ENCODE assay signal across 23 mouse cellular contexts in genomic region chr9:9188167-9188566, GRCm38 (mm10). TPM values are rescaled to one million over a fixed set of nuclear protein-coding genes. Genes with fewer than 3 reads are reported as not detected.
DNase-seq lines count a peak whose midpoint lies in the region; ATAC-seq and TF ChIP-seq lines count a peak whose summit lies in the region.
"Had no signal": no experiment of that assay in that cellular context is flagged by ENCODE, and none has a peak within 500 bp of the region (broad histone marks: within the 10 kb centered on the region; RNA-seq: fewer than 3 reads in every experiment).

No protein-coding gene starts in this region.

- no peaks in the 10 kb centered on the region for H3K36me3 ChIP-seq in heart, embryonic 11.5 days (ENCODE audit: control insufficient read depth, insufficient read depth, low read length)
- H3K36me3 ChIP-seq: embryonic facial prominence, embryonic 13.5 days; forebrain, embryonic 12.5 days; heart, embryonic 10.5 days; heart, embryonic 15.5 days had no signal

- peak; percentile 80 for DNase-seq in heart, adult 11 months
- peak; percentile 35 for DNase-seq in ovary, adult 18-20 months (ENCODE audit: low spot score)
- no peak for DNase-seq in ovary, postnatal 14 days (ENCODE audit: low spot score)
- DNase-seq in NIH3T3 (ENCODE audit: low read depth), result peak; percentile 10
- no peak for DNase-seq in adrenal gland, postnatal 25 days
- no peak for DNase-seq in retina, embryonic 14.5 days (ENCODE audit: low spot score)
- DNase-seq: adrenal gland, postnatal 10 days; cerebellum, adult 11-12 months; cerebellum, adult 9-10 months; cerebellum, postnatal 25 days; gastrocnemius, postnatal 14 days; heart, adult 18-20 months; heart, postnatal 14 days had no signal

- WGBS in heart, embryonic 11.5 days (ENCODE audit: insufficient replicate concordance), result 85% methylated on average over 3 of the region's 3 CpGs

- no peak overlapping the region for H3K9ac ChIP-seq in heart, embryonic 11.5 days (ENCODE audit: low read depth, low read length)
- H3K9ac ChIP-seq: embryonic facial prominence, embryonic 13.5 days; forebrain, embryonic 12.5 days; heart, embryonic 15.5 days; hindbrain, embryonic 14.5 days had no signal

- no peak overlapping the region for H3K4me2 ChIP-seq in heart, embryonic 11.5 days
- H3K4me2 ChIP-seq: embryonic facial prominence, embryonic 13.5 days; forebrain, embryonic 12.5 days; heart, embryonic 15.5 days; hindbrain, embryonic 14.5 days had no signal

- H3K9me3 ChIP-seq in heart, embryonic 11.5 days (replicated peaks; ENCODE audit: control insufficient read depth, low read length), result no peaks in the 10 kb centered on the region
- H3K9me3 ChIP-seq: embryonic facial prominence, embryonic 13.5 days; forebrain, embryonic 12.5 days; heart, embryonic 10.5 days; heart, embryonic 15.5 days had no signal

- no peak for TF ChIP-seq POLR2A in embryonic fibroblast, embryonic 13.5 days (IDR thresholded peaks at IDR 0.05; ENCODE audit: low read depth, low read length)

- H3K4me3 ChIP-seq in heart, embryonic 11.5 days (ENCODE audit: low read depth, low read length), result no peak overlapping the region
- no peak overlapping the region for H3K4me3 ChIP-seq in embryonic fibroblast, embryonic 13.5 days (ENCODE audit: insufficient read depth, low read length)
- H3K4me3 ChIP-seq: embryonic facial prominence, embryonic 13.5 days; erythroblast, embryonic 14.5 days; forebrain, embryonic 12.5 days; heart, embryonic 10.5 days; heart, embryonic 15.5 days had no signal

- TF ChIP-seq CTCF in embryonic fibroblast, embryonic 13.5 days (IDR thresholded peaks at IDR 0.05; ENCODE audit: borderline replicate concordance, insufficient read depth, low read length), result no peak

- ATAC-seq in heart, embryonic 11.5 days (replicated peaks; ENCODE audit: insufficient number of reproducible peaks, low FRiP score, low TSS enrichment), result no peak
- ATAC-seq: forebrain, embryonic 16.5 days had no signal

- H3K4me1 ChIP-seq in heart, embryonic 11.5 days (ENCODE audit: control insufficient read depth, insufficient read depth, low read length), result no peaks in the 10 kb centered on the region
- H3K4me1 ChIP-seq in embryonic fibroblast, embryonic 13.5 days (ENCODE audit: control insufficient read depth, insufficient read depth, low read length), result no peaks in the 10 kb centered on the region; the same call in 1 of the 2 replicates
- H3K4me1 ChIP-seq: forebrain, embryonic 12.5 days; heart, embryonic 10.5 days; heart, embryonic 15.5 days had no signal

- H3K27ac ChIP-seq in heart, embryonic 11.5 days (ENCODE audit: low read depth, low read length), result no peak overlapping the region
- 0 out of 2 replicates have a peak overlapping the region, but pooled peaks have one; percentile 31 for H3K27ac ChIP-seq in embryonic fibroblast, embryonic 13.5 days (ENCODE audit: insufficient read depth, low read length)
- H3K27ac ChIP-seq: embryonic facial prominence, embryonic 13.5 days; forebrain, embryonic 12.5 days; heart, embryonic 10.5 days; heart, embryonic 15.5 days; hindbrain, embryonic 14.5 days had no signal

- no peaks in the 10 kb centered on the region for H3K27me3 ChIP-seq in heart, embryonic 11.5 days (ENCODE audit: control insufficient read depth, insufficient read depth, low read length)
- H3K27me3 ChIP-seq: CH12.LX; embryonic facial prominence, embryonic 13.5 days; forebrain, embryonic 12.5 days; heart, embryonic 15.5 days had no signal

RNA-seq across cellular contexts. Expression of gene Arhgap42, which starts 50.7 kb away (rescaled TPM):
- polyA plus RNA-seq in heart, embryonic 11.5 days (2014; fragmentation: Nextera tagmentation; extraction: Ambion mirVana), result 12.3 TPM in 2 replicates
- 41.2 and 44.8 TPM in 2 replicates for polyA plus RNA-seq in embryonic fibroblast, embryonic 13.5 days (2011; ENCODE audit: insufficient read length, low read depth, missing spikeins)
- 32.9 and 47.2 TPM in 2 replicates for total RNA-seq in adrenal gland, postnatal 25 days (2021)
- total RNA-seq: CH12.LX had no signal

Comparison
In these comparisons a context has a peak if more than half of its experiments do, and no peak if none do; other contexts are left out.
1. DNase-seq: peak in heart, adult 11 months (single experiment), ovary, adult 18-20 months (single experiment) and NIH3T3 (single experiment); none in ovary, postnatal 14 days (single experiment), adrenal gland, postnatal 25 days (single experiment) and retina, embryonic 14.5 days (single experiment).